Mouse (Mus musculus) erythroblast, embryonic 14.5 days (primary cell): ENCODE measurements around the gene Sbpl.

Experiments used
- GATA1 ChIP-seq: IDR thresholded peaks from 2 replicates; pipeline ENCODE4 v1.6.1; 2012; ENCODE audit warnings: low read length, inconsistent platforms, mixed read lengths
- TAL1 ChIP-seq: IDR thresholded peaks from 3 replicates; pipeline ENCODE4 v1.6.1; 2012; ENCODE audit warnings: low read length, inconsistent platforms, mixed read lengths

- TF ChIP-seq GATA1 (no peak), TAL1 (no peak)
These were observed 23.9 kb downstream of the Sbpl start for GRCm38 (mm10) chr17:23931157-23931556.
